Mouse (Mus musculus): ENCODE data around the gene Cyp2j9.

Cyp2j9 gene

GRCm38 (mm10) chr4:96590911-96591790 is at the start of gene Cyp2j9:
Gene Cyp2j9, minus strand, starts transcription at chr4:96591578.
- TF ChIP-seq GATA4 (IDR thresholded peaks at IDR 0.05; ENCODE audit: insufficient replicate concordance, low read length), result peak; percentile 8; the same call in 1 of the 2 replicates

GRCm38 (mm10) chr4:96635455-96635854 is 44.1 kb upstream of the Cyp2j9 start:
- no peak for TF ChIP-seq GATA4 (IDR thresholded peaks at IDR 0.05; ENCODE audit: insufficient replicate concordance, low read length)

- no peak for TF ChIP-seq GATA4 (IDR thresholded peaks at IDR 0.05; ENCODE audit: insufficient replicate concordance, low read length)
Observed at GRCm38 (mm10) chr4:96622474-96622873, 31.1 kb upstream of the Cyp2j9 start.

GRCm38 (mm10) chr4:96591791-96592150 is 393 bp upstream of the Cyp2j9 start:
- no peak; the same call in 1 of the 2 replicates for TF ChIP-seq GATA4 (IDR thresholded peaks at IDR 0.05; ENCODE audit: insufficient replicate concordance, low read length)

- no peak for TF ChIP-seq GATA4 (IDR thresholded peaks at IDR 0.05; ENCODE audit: insufficient replicate concordance, low read length)
Observed at GRCm38 (mm10) chr4:96581425-96582088, 9.8 kb downstream of the Cyp2j9 start.

- TF ChIP-seq GATA4 (IDR thresholded peaks at IDR 0.05; ENCODE audit: insufficient replicate concordance, low read length), result no peak
Observed at GRCm38 (mm10) chr4:96569442-96569841, 21.9 kb downstream of the Cyp2j9 start.

GRCm38 (mm10) chr4:96567988-96568387 is 23.4 kb downstream of the Cyp2j9 start:
- TF ChIP-seq GATA4 (IDR thresholded peaks at IDR 0.05; ENCODE audit: insufficient replicate concordance, low read length), result no peak

GRCm38 (mm10) chr4:96565808-96566207 is 25.6 kb downstream of the Cyp2j9 start:
- TF ChIP-seq GATA4 (IDR thresholded peaks at IDR 0.05; ENCODE audit: insufficient replicate concordance, low read length), result no peak

GRCm38 (mm10) chr4:96560464-96560863 is 30.9 kb downstream of the Cyp2j9 start:
- TF ChIP-seq GATA4 (IDR thresholded peaks at IDR 0.05; ENCODE audit: insufficient replicate concordance, low read length), result no peak

GRCm38 (mm10) chr4:96559781-96560180 is 31.6 kb downstream of the Cyp2j9 start:
- TF ChIP-seq GATA4 (IDR thresholded peaks at IDR 0.05; ENCODE audit: insufficient replicate concordance, low read length), result no peak

- TF ChIP-seq GATA4 (IDR thresholded peaks at IDR 0.05; ENCODE audit: insufficient replicate concordance, low read length), result peak; percentile 40; the same call in 1 of the 2 replicates
Observed at GRCm38 (mm10) chr4:96553133-96553819, 38.1 kb downstream of the Cyp2j9 start, which contains the start of gene Cyp2j6. Gene Cyp2j6, minus strand, starts transcription at chr4:96553661.

- no peak for TF ChIP-seq GATA4 (IDR thresholded peaks at IDR 0.05; ENCODE audit: insufficient replicate concordance, low read length)
Observed at GRCm38 (mm10) chr4:96551619-96552018, 39.8 kb downstream of the Cyp2j9 start.

- no peak for TF ChIP-seq GATA4 (IDR thresholded peaks at IDR 0.05; ENCODE audit: insufficient replicate concordance, low read length)
Observed at GRCm38 (mm10) chr4:96545976-96546375, 45.4 kb downstream of the Cyp2j9 start.

- no peak for TF ChIP-seq GATA4 (IDR thresholded peaks at IDR 0.05; ENCODE audit: insufficient replicate concordance, low read length)
Observed at GRCm38 (mm10) chr4:96525772-96526171, 65.6 kb downstream of the Cyp2j9 start.

- TF ChIP-seq GATA4 (IDR thresholded peaks at IDR 0.05; ENCODE audit: insufficient replicate concordance, low read length), result no peak
Observed at GRCm38 (mm10) chr4:96522256-96522655, 69.1 kb downstream of the Cyp2j9 start.

Measured in liver, adult (tissue).